Mouse (Mus musculus): ENCODE measurements around the gene Lrrn2. TPM values are rescaled to one million over a fixed set of nuclear protein-coding genes. Genes with fewer than 3 reads are reported as not detected.

The Lrrn2 gene
- polyA plus RNA-seq, 1 experiment: 0.17 TPM

DNA sequence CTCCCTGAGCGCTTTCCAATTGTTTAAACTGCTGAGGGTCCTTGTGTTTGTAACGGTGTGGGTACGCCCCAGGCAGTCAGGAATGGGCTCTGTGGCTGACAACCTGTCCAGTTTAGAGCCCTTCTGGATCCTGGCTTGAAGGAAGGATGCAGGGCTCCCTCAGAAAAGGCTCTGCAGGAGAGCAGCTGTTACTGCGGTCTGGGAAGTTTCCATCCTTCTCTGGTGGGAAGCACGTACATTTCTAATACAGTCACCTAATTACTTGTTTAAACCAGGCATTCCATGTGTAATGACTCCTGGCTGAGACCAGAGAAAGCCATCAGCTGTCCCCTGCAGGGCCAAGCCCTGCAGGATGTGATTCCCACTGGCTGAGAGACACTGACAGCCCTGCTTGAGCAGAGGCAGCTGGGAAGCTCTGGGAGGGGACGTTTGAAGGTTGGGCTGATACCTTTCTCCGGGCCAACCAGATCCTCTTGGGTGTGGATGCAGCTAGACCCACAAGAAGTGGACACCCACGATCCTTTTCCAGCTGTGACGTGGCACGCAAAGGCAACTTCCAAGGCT is 38.1 kb downstream of the Lrrn2 start:
- Histone ChIP-seq H3K36me3 (ENCODE audit: control insufficient read depth, insufficient read depth) (no peaks in the 10 kb centered on the region), H3K79me2 (ENCODE audit: control insufficient read depth, insufficient read depth) (no peaks in the 10 kb centered on the region), H3K4me3 (no peak overlapping the region), H3ac (ENCODE audit: control insufficient read depth, insufficient read length) (no peak overlapping the region), H3K27me3 (ENCODE audit: control insufficient read depth, insufficient read depth, insufficient read length) (peaks cover 4% of the 10 kb centered on the region), H3K4me2 (ENCODE audit: low read depth) (no peak overlapping the region)
- peak; percentile 27 to 92 (median 64) for TF ChIP-seq MYOG (IDR thresholded peaks at IDR 0.05; ENCODE audit: control insufficient read depth in 1 of 3, insufficient read depth in 1 of 3, insufficient read length in 2 of 3, low read depth in 2 of 3)
- no peak for TF ChIP-seq TCF12 (IDR thresholded peaks at IDR 0.05; ENCODE audit: insufficient read depth, poor library complexity, severe bottlenecking)
- no peak for TF ChIP-seq MAX (IDR thresholded peaks at IDR 0.05; ENCODE audit: low read depth)
- TF ChIP-seq E2F4 (IDR thresholded peaks at IDR 0.05; ENCODE audit: insufficient read depth): no peak
- TF ChIP-seq MYOD1 (IDR thresholded peaks at IDR 0.05; ENCODE audit: control insufficient read depth in 1 of 3, insufficient read length in 2 of 3, low read depth in 2 of 3): peak in 1 of 3 experiments; percentile 47

DNA sequence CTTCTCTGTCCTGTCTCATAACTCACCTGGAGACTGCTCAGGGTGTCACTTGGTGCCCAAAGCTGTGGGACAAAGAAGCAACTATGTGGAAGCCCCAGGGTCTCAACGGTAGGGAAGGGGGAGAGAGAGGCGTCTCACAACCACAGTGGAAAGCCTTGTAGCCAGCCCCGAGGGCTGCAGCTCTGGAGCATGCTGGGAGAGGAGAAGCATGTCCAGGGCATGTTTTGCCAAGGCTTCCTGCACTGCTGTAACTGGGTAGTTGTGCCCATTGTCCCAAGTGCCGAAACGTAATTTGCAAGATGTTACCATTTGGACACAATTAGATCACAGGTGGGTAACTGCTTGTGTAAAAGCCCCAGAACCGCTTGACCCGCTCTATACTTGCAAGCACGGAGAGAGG is 39.2 kb downstream of the Lrrn2 start:
- Histone ChIP-seq H3K36me3 (ENCODE audit: control insufficient read depth, insufficient read depth) (no peaks in the 10 kb centered on the region), H3K4me3 (no peak overlapping the region), H3K4me2 (ENCODE audit: low read depth) (no peak overlapping the region), H3K79me2 (ENCODE audit: control insufficient read depth, insufficient read depth) (no peaks in the 10 kb centered on the region), H3K27me3 (ENCODE audit: control insufficient read depth, insufficient read depth, insufficient read length) (peaks cover 4% of the 10 kb centered on the region), H3ac (ENCODE audit: control insufficient read depth, insufficient read length) (no peak overlapping the region)
- no peak for TF ChIP-seq MAX (IDR thresholded peaks at IDR 0.05; ENCODE audit: low read depth)
- no peak for TF ChIP-seq POLR2AphosphoS2 (IDR thresholded peaks at IDR 0.05; ENCODE audit: insufficient read length, low read depth)
- no peak for TF ChIP-seq REST (IDR thresholded peaks at IDR 0.05; ENCODE audit: insufficient read depth, insufficient read length)
- no peak for TF ChIP-seq SRF (IDR thresholded peaks at IDR 0.05; ENCODE audit: control insufficient read depth, insufficient read length, low read depth)
- TF ChIP-seq E2F4 (IDR thresholded peaks at IDR 0.05; ENCODE audit: insufficient read depth): no peak
- TF ChIP-seq USF1 (IDR thresholded peaks at IDR 0.05; ENCODE audit: low read depth): no peak
- no peak for TF ChIP-seq MYOD1 (IDR thresholded peaks at IDR 0.05; ENCODE audit: control insufficient read depth in 1 of 3, insufficient read length in 2 of 3, low read depth in 2 of 3)
- TF ChIP-seq POLR2A (IDR thresholded peaks at IDR 0.05; ENCODE audit: insufficient read length, low read depth): no peak
- no peak for TF ChIP-seq CEBPB (IDR thresholded peaks at IDR 0.05; ENCODE audit: insufficient read depth, poor library complexity, severe bottlenecking)
- no peak for TF ChIP-seq TCF3 (IDR thresholded peaks at IDR 0.05; ENCODE audit: insufficient read length, low read depth)

DNA sequence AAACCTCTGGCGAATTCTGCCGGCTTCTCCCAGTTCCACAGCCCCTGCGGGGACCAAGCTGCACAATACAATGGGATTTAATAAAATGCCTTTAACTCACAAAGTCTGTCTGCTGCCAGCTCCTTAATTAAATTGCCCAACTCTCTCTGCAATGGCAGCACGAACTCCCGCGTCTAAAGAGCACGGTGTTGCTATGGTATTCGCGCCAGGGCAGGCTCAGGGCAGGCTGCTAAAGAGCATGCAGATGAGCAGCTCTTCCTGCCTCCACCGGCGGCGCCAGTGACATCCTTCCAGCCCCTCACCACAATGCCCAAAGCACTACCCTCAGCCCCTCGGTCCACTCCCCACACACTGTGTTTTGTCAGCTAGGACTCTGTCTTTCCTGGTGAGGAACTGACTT is 41.0 kb downstream of the Lrrn2 start:
- Histone ChIP-seq H3ac (ENCODE audit: control insufficient read depth, insufficient read length) (no peak overlapping the region), H3K4me3 (no peak overlapping the region), H3K4me2 (ENCODE audit: low read depth) (no peak overlapping the region), H3K36me3 (ENCODE audit: control insufficient read depth, insufficient read depth) (no peaks in the 10 kb centered on the region), H3K27me3 (ENCODE audit: control insufficient read depth, insufficient read depth, insufficient read length) (peaks cover 4% of the 10 kb centered on the region), H3K79me2 (ENCODE audit: control insufficient read depth, insufficient read depth) (no peaks in the 10 kb centered on the region)
- TF ChIP-seq MYOD1 (IDR thresholded peaks at IDR 0.05; ENCODE audit: control insufficient read depth in 1 of 3, insufficient read length in 2 of 3, low read depth in 2 of 3): no peak
- TF ChIP-seq CEBPB (IDR thresholded peaks at IDR 0.05; ENCODE audit: insufficient read depth, poor library complexity, severe bottlenecking): no peak
- no peak for TF ChIP-seq MAX (IDR thresholded peaks at IDR 0.05; ENCODE audit: low read depth)
- TF ChIP-seq TCF12 (IDR thresholded peaks at IDR 0.05; ENCODE audit: insufficient read depth, poor library complexity, severe bottlenecking): no peak
- TF ChIP-seq USF1 (IDR thresholded peaks at IDR 0.05; ENCODE audit: low read depth): no peak
- TF ChIP-seq E2F4 (IDR thresholded peaks at IDR 0.05; ENCODE audit: insufficient read depth): no peak
- TF ChIP-seq POLR2A (IDR thresholded peaks at IDR 0.05; ENCODE audit: insufficient read length, low read depth): no peak
- TF ChIP-seq TCF3 (IDR thresholded peaks at IDR 0.05; ENCODE audit: insufficient read length, low read depth): no peak
- TF ChIP-seq REST (IDR thresholded peaks at IDR 0.05; ENCODE audit: insufficient read depth, insufficient read length): no peak

DNA sequence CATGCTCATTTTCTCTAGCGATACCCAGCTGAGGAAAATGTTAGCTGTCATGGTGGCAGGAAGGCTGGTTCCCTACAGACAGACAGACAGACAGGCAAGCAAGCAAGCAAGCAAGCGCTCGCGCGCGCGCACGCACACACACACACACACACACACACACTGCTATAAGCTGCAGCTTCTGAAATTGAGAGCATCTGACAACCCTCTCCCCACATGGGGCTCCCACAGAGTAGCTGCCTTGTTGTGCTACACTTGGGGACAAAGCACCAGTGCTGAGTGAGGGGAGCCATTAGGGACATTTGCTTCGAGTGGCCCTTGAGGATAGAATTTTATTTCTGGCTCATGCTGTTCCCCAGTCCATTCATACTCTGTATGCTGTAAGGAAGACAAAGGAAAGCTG is 42.2 kb downstream of the Lrrn2 start:
- H3K79me2 ChIP-seq (ENCODE audit: control insufficient read depth, insufficient read depth): no peaks in the 10 kb centered on the region
- peaks cover 4% of the 10 kb centered on the region for H3K27me3 ChIP-seq (ENCODE audit: control insufficient read depth, insufficient read depth, insufficient read length)
- no peak overlapping the region for H3K4me3 ChIP-seq
- TF ChIP-seq USF1 (IDR thresholded peaks at IDR 0.05; ENCODE audit: low read depth): no peak
- TF ChIP-seq TCF3 (IDR thresholded peaks at IDR 0.05; ENCODE audit: insufficient read length, low read depth): no peak
- no peak for TF ChIP-seq MYOD1 (IDR thresholded peaks at IDR 0.05; ENCODE audit: control insufficient read depth in 1 of 3, insufficient read length in 2 of 3, low read depth in 2 of 3)
- no peak for TF ChIP-seq TCF12 (IDR thresholded peaks at IDR 0.05; ENCODE audit: insufficient read depth, poor library complexity, severe bottlenecking)
- TF ChIP-seq REST (IDR thresholded peaks at IDR 0.05; ENCODE audit: insufficient read depth, insufficient read length): no peak
- TF ChIP-seq SRF (IDR thresholded peaks at IDR 0.05; ENCODE audit: control insufficient read depth, insufficient read length, low read depth): no peak
- TF ChIP-seq CEBPB (IDR thresholded peaks at IDR 0.05; ENCODE audit: insufficient read depth, poor library complexity, severe bottlenecking): no peak
- no peak for TF ChIP-seq E2F4 (IDR thresholded peaks at IDR 0.05; ENCODE audit: insufficient read depth)
- TF ChIP-seq MAX (IDR thresholded peaks at IDR 0.05; ENCODE audit: low read depth): no peak
- TF ChIP-seq POLR2A (IDR thresholded peaks at IDR 0.05; ENCODE audit: insufficient read length, low read depth): no peak
- TF ChIP-seq POLR2AphosphoS2 (IDR thresholded peaks at IDR 0.05; ENCODE audit: insufficient read length, low read depth): no peak
- TF ChIP-seq MYOG (IDR thresholded peaks at IDR 0.05; ENCODE audit: control insufficient read depth in 1 of 3, insufficient read depth in 1 of 3, insufficient read length in 2 of 3, low read depth in 2 of 3): no peak
- no peak overlapping the region for H3ac ChIP-seq (ENCODE audit: control insufficient read depth, insufficient read length)
- H3K4me2 ChIP-seq (ENCODE audit: low read depth): no peak overlapping the region
- no peaks in the 10 kb centered on the region for H3K36me3 ChIP-seq (ENCODE audit: control insufficient read depth, insufficient read depth)

DNA sequence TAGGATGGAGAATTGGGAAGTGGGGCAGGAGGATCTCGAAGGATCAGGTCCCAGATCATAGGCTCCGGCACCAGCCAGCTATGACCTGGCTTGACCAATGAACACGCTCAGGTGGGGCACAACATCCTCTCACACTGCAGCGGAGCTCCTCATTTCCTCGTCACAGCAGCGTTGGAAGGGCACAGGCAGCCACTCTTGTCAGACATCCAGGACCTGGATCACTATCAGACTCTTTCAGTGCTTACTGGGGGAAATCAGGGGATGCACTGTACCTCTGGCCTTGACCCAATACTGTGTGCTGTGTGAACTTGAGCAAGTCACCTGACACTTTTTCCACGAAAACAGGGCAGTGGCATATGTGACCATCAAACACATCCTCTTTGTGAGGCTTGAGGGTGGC is 45.2 kb downstream of the Lrrn2 start:
- no peak overlapping the region for H3K4me3 ChIP-seq
- no peak for TF ChIP-seq REST (IDR thresholded peaks at IDR 0.05; ENCODE audit: insufficient read depth, insufficient read length)
- no peak for TF ChIP-seq MYOD1 (IDR thresholded peaks at IDR 0.05; ENCODE audit: control insufficient read depth in 1 of 3, insufficient read length in 2 of 3, low read depth in 2 of 3)
- TF ChIP-seq MAX (IDR thresholded peaks at IDR 0.05; ENCODE audit: low read depth): no peak
- TF ChIP-seq CEBPB (IDR thresholded peaks at IDR 0.05; ENCODE audit: insufficient read depth, poor library complexity, severe bottlenecking): no peak
- no peak for TF ChIP-seq POLR2AphosphoS2 (IDR thresholded peaks at IDR 0.05; ENCODE audit: insufficient read length, low read depth)
- TF ChIP-seq USF1 (IDR thresholded peaks at IDR 0.05; ENCODE audit: low read depth): no peak
- no peak for TF ChIP-seq SRF (IDR thresholded peaks at IDR 0.05; ENCODE audit: control insufficient read depth, insufficient read length, low read depth)
- no peak for TF ChIP-seq TCF12 (IDR thresholded peaks at IDR 0.05; ENCODE audit: insufficient read depth, poor library complexity, severe bottlenecking)
- TF ChIP-seq E2F4 (IDR thresholded peaks at IDR 0.05; ENCODE audit: insufficient read depth): no peak
- TF ChIP-seq TCF3 (IDR thresholded peaks at IDR 0.05; ENCODE audit: insufficient read length, low read depth): no peak
- TF ChIP-seq MYOG (IDR thresholded peaks at IDR 0.05; ENCODE audit: control insufficient read depth in 1 of 3, insufficient read depth in 1 of 3, insufficient read length in 2 of 3, low read depth in 2 of 3): no peak
- no peak for TF ChIP-seq POLR2A (IDR thresholded peaks at IDR 0.05; ENCODE audit: insufficient read length, low read depth)

More for the DNA sequence above, 45.2 kb downstream of the Lrrn2 start:
- Histone ChIP-seq H3K4me2 (ENCODE audit: low read depth) (no peak overlapping the region), H3ac (ENCODE audit: control insufficient read depth, insufficient read length) (no peak overlapping the region), H3K79me2 (ENCODE audit: control insufficient read depth, insufficient read depth) (no peaks in the 10 kb centered on the region), H3K27me3 (ENCODE audit: control insufficient read depth, insufficient read depth, insufficient read length) (peaks cover 4% of the 10 kb centered on the region), H3K36me3 (ENCODE audit: control insufficient read depth, insufficient read depth) (no peaks in the 10 kb centered on the region)

Data from myocyte (in vitro differentiated cells).